Mouse (Mus musculus) forebrain, embryonic 15.5 days (tissue): Measurements from ENCODE around the gene 1700029H14Rik. TPM values are rescaled to one million over a fixed set of nuclear protein-coding genes. Genes with fewer than 3 reads are reported as not detected.
A peak's percentile ranks its signal among the peaks of the same experiment; 100 is the strongest.

Source experiments
- ATAC-seq: fragments of 200-750 bp; cut with Nextera tagmentation; replicated peaks from 2 replicates; pipeline ENCODE4 v1.8.0; 2017; ENCODE audit warnings: mild to moderate bottlenecking, moderate TSS enrichment, moderate library complexity
- H3K27ac ChIP-seq: fragments of 300-500 bp; sonication (generic); replicated peaks from 2 replicates; pipeline ENCODE4 v1.5.1; 2015; ENCODE audit warnings: mild to moderate bottlenecking, inconsistent platforms
- H3K27me3 ChIP-seq: fragments of 300-500 bp; sonication (generic); 2 replicates; pipeline ENCODE4 v1.6.1; 2015; ENCODE audit warnings: inconsistent platforms
- H3K36me3 ChIP-seq: fragments of 300-500 bp; sonication (generic); 2 replicates; pipeline ENCODE4 v1.6.1; 2015; ENCODE audit warnings: mild to moderate bottlenecking, inconsistent platforms
- H3K4me1 ChIP-seq: fragments of 300-500 bp; sonication (generic); 2 replicates; pipeline ENCODE4 v1.6.1; 2015; ENCODE audit warnings: inconsistent platforms
- H3K4me2 ChIP-seq: fragments of 300-500 bp; sonication (generic); replicated peaks from 2 replicates; pipeline ENCODE4 v1.6.1; 2015; ENCODE audit warnings: mild to moderate bottlenecking, inconsistent platforms
- H3K4me3 ChIP-seq: fragments of 300-500 bp; sonication (generic); 2 replicates; pipeline ENCODE4 v1.5.1; 2015; ENCODE audit warnings: mild to moderate bottlenecking, inconsistent platforms
- H3K9ac ChIP-seq: fragments of 300-500 bp; sonication (generic); replicated peaks from 2 replicates; pipeline ENCODE4 v1.6.1; 2015; ENCODE audit warnings: mild to moderate bottlenecking, inconsistent platforms
- H3K9me3 ChIP-seq: fragments of 300-500 bp; sonication (generic); 2 replicates; pipeline ENCODE4 v1.6.1; 2016; ENCODE audit warnings: inconsistent platforms
- whole genome bisulfite sequencing: fragments of 180-500 bp; shearing (Covaris S2); methylation state at CpG from one replicate; pipeline ENCODE4 v1.1.7; 2015; ENCODE audit warnings: mixed read lengths; 5-methylcytosine and 5-hydroxymethylcytosine counted together
- polyA plus RNA-seq: library from polyadenylated mRNA; unstranded; fragments of >200 nt; fragmentation: Nextera tagmentation; extraction: Ambion mirVana; gene quantifications from 2 replicates; pipeline ENCODE4 v1.2.1, GENCODE M21; 2015

Gene 1700029H14Rik
- polyA plus RNA-seq, 1 experiment from 2014 or later, result not detected

DNA sequence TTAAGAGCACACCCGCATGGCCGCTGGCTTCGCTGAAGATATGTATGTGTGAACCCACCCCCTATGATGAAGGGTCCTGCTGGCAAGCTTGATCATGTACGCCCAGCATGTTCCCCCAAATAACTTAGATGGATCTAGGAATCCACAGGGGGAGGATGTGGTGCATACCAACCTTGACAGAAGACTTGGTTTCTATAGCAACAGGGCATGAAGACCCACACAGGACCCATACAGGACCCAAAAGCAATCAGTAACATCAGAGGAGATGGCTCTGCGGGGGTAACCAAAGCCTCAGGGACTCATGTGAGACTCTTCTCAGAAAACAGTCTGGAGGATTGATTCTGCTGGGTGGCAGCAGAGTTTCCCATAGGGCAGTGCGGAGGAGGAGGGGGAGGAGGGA is 29.0 kb upstream of the 1700029H14Rik start:
- no peaks in the 10 kb centered on the region for H3K27me3 ChIP-seq
- H3K4me3 ChIP-seq, result no peak overlapping the region
- H3K9ac ChIP-seq, result no peak overlapping the region
- 71% methylated on average over 6 of the region's 6 CpGs for WGBS
- H3K4me2 ChIP-seq, result no peak overlapping the region
- no peak for ATAC-seq
- H3K9me3 ChIP-seq, result no peaks in the 10 kb centered on the region
- H3K4me1 ChIP-seq, result no peaks in the 10 kb centered on the region
- H3K27ac ChIP-seq, result no peak overlapping the region
- H3K36me3 ChIP-seq, result no peaks in the 10 kb centered on the region

- Histone ChIP-seq H3K9me3 (no peaks in the 10 kb centered on the region), H3K4me2 (no peak overlapping the region), H3K27me3 (no peaks in the 10 kb centered on the region), H3K4me3 (no peak overlapping the region), H3K4me1 (no peaks in the 10 kb centered on the region), H3K9ac (no peak overlapping the region), H3K27ac (no peak overlapping the region), H3K36me3 (peaks cover 8% of the 10 kb centered on the region; the same call in 1 of the 2 replicates)
- ATAC-seq, result no peak
- 92% methylated on average over 6 of the region's 6 CpGs for WGBS
Measured at GRCm38 (mm10) chr8:13589071-13589470, 26.8 kb upstream of the 1700029H14Rik start.

- H3K4me1 ChIP-seq, result no peaks in the 10 kb centered on the region
- H3K27me3 ChIP-seq, result no peaks in the 10 kb centered on the region
- ATAC-seq, result no peak
- whole genome bisulfite sequencing, result 85% methylated on average over 8 of the region's 8 CpGs
- H3K4me2 ChIP-seq, result no peak overlapping the region
- H3K9ac ChIP-seq, result no peak overlapping the region
- no peak overlapping the region for H3K27ac ChIP-seq
- H3K36me3 ChIP-seq, result peaks cover 21% of the 10 kb centered on the region
- no peak overlapping the region for H3K4me3 ChIP-seq
- H3K9me3 ChIP-seq, result no peaks in the 10 kb centered on the region
Measured at GRCm38 (mm10) chr8:13584652-13585051, 22.4 kb upstream of the 1700029H14Rik start.

DNA sequence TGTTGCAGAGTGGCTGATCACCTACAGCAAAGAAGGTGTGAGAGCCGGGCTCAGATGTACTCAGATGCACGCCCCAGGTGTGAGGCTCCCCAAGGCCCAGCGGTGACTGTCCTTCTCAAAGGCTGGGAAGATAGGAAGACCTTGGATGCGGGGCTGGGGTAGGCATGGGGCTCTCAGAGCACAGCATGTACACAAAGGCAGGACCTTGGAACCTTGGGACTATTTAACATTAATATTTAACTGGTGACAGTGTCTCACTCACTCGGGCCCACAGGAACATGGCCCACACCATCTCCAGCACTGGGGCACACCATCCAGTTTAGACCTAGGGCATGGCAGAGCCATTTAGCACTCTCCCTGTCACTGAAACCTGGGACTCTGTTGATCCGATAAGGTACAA is 15.6 kb upstream of the 1700029H14Rik start:
- no peak for ATAC-seq
- Histone ChIP-seq H3K27me3 (no peaks in the 10 kb centered on the region), H3K27ac (no peak overlapping the region), H3K4me2 (no peak overlapping the region), H3K4me3 (no peak overlapping the region), H3K9ac (no peak overlapping the region), H3K9me3 (no peaks in the 10 kb centered on the region), H3K36me3 (peaks cover 17% of the 10 kb centered on the region), H3K4me1 (no peaks in the 10 kb centered on the region)
- WGBS, result 92% methylated on average over 6 of the region's 6 CpGs

GRCm38 (mm10) chr8:13571999-13572398 is 9.7 kb upstream of the 1700029H14Rik start:
- WGBS, result 92% methylated on average over 11 of the region's 11 CpGs
- no peak overlapping the region for H3K4me2 ChIP-seq
- no peak for ATAC-seq
- H3K27ac ChIP-seq, result no peak overlapping the region
- no peaks in the 10 kb centered on the region for H3K4me1 ChIP-seq
- H3K27me3 ChIP-seq, result no peaks in the 10 kb centered on the region
- H3K4me3 ChIP-seq, result no peak overlapping the region
- 0 out of 2 replicates have a peak, but pooled peaks cover 6% of the 10 kb centered on the region for H3K36me3 ChIP-seq
- no peaks in the 10 kb centered on the region for H3K9me3 ChIP-seq
- H3K9ac ChIP-seq, result no peak overlapping the region

DNA sequence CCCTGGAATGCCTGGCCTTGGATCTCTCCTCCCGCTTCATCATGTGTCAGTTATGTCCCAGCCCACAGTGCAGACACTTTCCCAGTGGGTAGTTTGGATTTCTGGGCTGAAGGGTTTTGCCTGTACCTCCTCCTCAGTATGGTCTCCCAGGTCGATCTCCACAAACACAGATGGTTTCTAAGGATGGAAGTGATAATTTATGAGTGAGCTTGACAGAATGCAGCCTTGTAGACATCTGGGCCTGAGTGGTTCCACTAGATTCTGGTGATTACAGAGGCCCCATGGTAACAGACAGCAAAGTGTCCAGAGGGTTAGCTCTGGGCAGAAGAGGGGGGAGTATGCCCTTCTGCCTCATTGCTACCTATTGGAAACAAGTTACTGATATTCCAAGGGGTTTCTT is 4.7 kb downstream of the 1700029H14Rik start:
- Histone ChIP-seq H3K4me1 (no peaks in the 10 kb centered on the region), H3K4me3 (no peak overlapping the region), H3K9ac (no peak overlapping the region), H3K9me3 (no peaks in the 10 kb centered on the region), H3K27ac (no peak overlapping the region), H3K4me2 (no peak overlapping the region), H3K27me3 (no peaks in the 10 kb centered on the region), H3K36me3 (no peaks in the 10 kb centered on the region)
- 76% methylated on average over 2 of the region's 2 CpGs for WGBS
- ATAC-seq, result no peak

DNA sequence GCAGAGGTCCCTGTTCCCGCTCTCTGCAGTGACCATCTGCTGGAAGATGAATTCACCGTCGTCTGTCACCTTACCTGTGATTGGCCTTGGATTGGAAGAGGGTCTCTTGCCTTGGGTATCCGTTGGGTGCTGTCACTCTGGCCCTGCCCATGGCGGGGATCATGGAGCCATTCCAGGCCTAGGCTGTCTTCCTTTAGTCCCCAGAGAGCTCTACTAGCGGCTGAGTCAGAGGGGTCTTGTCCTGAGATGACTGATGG is 10.8 kb downstream of the 1700029H14Rik start:
- no peaks in the 10 kb centered on the region for H3K27me3 ChIP-seq
- H3K4me2 ChIP-seq, result no peak overlapping the region
- H3K36me3 ChIP-seq, result no peaks in the 10 kb centered on the region
- ATAC-seq, result no peak
- WGBS, result 93% methylated on average over 6 of the region's 6 CpGs
- H3K9ac ChIP-seq, result no peak overlapping the region
- no peak overlapping the region for H3K27ac ChIP-seq
- H3K4me3 ChIP-seq, result no peak overlapping the region
- no peaks in the 10 kb centered on the region; the same call in 1 of the 2 replicates for H3K4me1 ChIP-seq
- no peaks in the 10 kb centered on the region for H3K9me3 ChIP-seq

- no peak overlapping the region for H3K27ac ChIP-seq
Measured at GRCm38 (mm10) chr8:13550718-13551573, 11.3 kb downstream of the 1700029H14Rik start.

DNA sequence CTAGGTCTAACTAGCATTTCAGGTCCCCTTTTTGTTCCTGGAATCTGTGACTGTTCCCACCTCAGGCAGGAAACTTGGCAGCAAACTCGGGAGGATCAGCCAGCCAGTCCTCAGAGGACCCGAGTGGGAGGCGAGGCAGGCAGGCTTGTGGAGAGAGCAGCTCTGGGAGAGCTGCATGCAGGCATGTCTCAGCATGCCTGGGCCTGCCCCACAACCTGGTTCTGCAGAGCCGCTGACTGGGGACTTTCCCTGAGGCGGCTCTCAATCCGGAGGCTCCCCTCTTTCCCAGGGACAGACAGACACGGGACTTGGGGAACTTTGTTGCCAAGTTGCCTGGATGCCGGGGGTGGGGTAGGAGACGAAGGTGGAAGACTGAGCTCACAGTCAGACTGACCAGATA is 13.4 kb downstream of the 1700029H14Rik start:
- H3K9ac ChIP-seq, result no peak overlapping the region
- H3K4me3 ChIP-seq, result no peak overlapping the region
- no peak for ATAC-seq
- no peak overlapping the region for H3K4me2 ChIP-seq
- H3K4me1 ChIP-seq, result no peaks in the 10 kb centered on the region; the same call in 1 of the 2 replicates
- no peaks in the 10 kb centered on the region for H3K36me3 ChIP-seq
- no peak overlapping the region for H3K27ac ChIP-seq
- H3K27me3 ChIP-seq, result no peaks in the 10 kb centered on the region
- WGBS, result 50% methylated on average over 9 of the region's 9 CpGs
- peaks cover 5% of the 10 kb centered on the region; the same call in 1 of the 2 replicates for H3K9me3 ChIP-seq

More at GRCm38 (mm10) chr8:13550718-13551573, 11.3 kb downstream of the 1700029H14Rik start:
- 53% methylated on average over 9 of the region's 9 CpGs for WGBS
- no peak overlapping the region for H3K4me2 ChIP-seq
- H3K4me3 ChIP-seq, result no peak overlapping the region
- H3K27me3 ChIP-seq, result no peaks in the 10 kb centered on the region
- ATAC-seq, result peak; percentile 92
- no peaks in the 10 kb centered on the region; the same call in 1 of the 2 replicates for H3K4me1 ChIP-seq
- H3K36me3 ChIP-seq, result no peaks in the 10 kb centered on the region
- no peak overlapping the region for H3K9ac ChIP-seq
- H3K9me3 ChIP-seq, result no peaks in the 10 kb centered on the region

DNA sequence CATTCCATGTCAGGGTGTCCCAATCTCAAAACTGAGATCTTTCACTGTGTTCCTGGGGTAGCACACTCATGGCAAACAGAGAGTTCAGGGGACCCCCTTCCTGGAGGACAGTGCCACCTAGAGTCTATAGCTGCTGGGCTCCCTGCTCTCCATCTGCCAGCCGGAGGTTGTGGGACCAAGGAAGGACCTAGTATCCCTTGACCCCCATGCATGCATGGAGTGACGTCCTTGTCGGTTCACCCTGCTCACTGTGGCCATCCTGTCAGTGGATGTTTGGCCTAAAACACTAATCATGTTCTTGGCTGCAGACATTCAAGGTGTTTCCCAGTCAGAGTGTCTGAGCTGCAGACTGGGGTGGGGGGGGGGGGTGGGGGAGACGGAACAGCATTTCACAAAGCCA is 14.0 kb downstream of the 1700029H14Rik start:
- Histone ChIP-seq H3K9ac (no peak overlapping the region), H3K36me3 (no peaks in the 10 kb centered on the region), H3K9me3 (peaks cover 5% of the 10 kb centered on the region; the same call in 1 of the 2 replicates), H3K4me2 (no peak overlapping the region), H3K4me1 (no peaks in the 10 kb centered on the region; the same call in 1 of the 2 replicates), H3K4me3 (no peak overlapping the region), H3K27ac (no peak overlapping the region), H3K27me3 (no peaks in the 10 kb centered on the region)
- no peak for ATAC-seq
- 57% methylated on average over 4 of the region's 4 CpGs for WGBS

DNA sequence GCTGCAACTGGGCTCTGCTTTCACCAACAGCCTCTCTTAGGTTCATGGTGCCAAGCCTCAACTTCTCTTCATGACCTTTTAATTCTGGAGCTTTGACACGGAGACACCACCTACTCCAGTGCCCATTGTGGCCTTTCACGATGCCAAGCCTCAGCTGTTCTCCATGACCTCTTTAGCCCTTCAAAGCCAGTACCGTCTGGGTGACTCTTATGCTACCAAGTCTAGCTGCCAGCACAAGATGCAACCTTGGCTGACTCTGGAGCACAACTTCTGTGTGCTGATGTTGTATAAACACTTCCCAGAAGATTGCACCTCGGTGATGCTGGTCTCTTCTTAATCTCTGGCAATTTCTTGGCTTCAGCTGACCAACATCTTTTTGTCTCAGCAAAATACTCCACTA is 15.8 kb downstream of the 1700029H14Rik start:
- Histone ChIP-seq H3K27ac (no peak overlapping the region), H3K9me3 (peaks cover 5% of the 10 kb centered on the region; the same call in 1 of the 2 replicates), H3K36me3 (no peaks in the 10 kb centered on the region), H3K4me3 (no peak overlapping the region), H3K4me2 (no peak overlapping the region), H3K27me3 (no peaks in the 10 kb centered on the region), H3K4me1 (no peaks in the 10 kb centered on the region; the same call in 1 of the 2 replicates), H3K9ac (no peak overlapping the region)
- no peak for ATAC-seq
- WGBS, result 86% methylated on average over 4 of the region's 4 CpGs

DNA sequence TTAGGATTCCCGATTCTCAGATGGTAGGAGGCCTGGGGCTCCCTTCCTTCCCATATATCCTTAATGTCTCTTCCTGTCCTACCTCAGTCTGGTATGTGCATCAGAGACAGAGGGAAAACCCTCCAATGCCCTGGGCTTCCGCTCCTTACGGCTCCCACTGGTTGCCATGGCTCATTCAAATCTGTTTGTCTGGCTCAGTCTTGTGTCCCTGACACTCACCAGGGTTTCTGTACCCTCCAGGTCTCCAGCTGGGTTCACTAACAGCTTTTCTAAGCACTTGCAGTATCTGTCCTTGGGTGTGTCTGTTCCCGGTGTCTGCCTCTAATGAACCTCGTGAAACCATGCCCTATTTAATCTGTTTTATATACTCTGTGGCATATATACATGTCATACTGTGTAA is 20.7 kb downstream of the 1700029H14Rik start:
- Histone ChIP-seq H3K9ac (no peak overlapping the region), H3K27me3 (no peaks in the 10 kb centered on the region), H3K27ac (no peak overlapping the region), H3K4me2 (no peak overlapping the region), H3K36me3 (no peaks in the 10 kb centered on the region), H3K9me3 (peaks cover 5% of the 10 kb centered on the region; the same call in 1 of the 2 replicates), H3K4me3 (no peak overlapping the region), H3K4me1 (no peaks in the 10 kb centered on the region; the same call in 1 of the 2 replicates)
- 64% methylated on average over 5 of the region's 5 CpGs for WGBS
- no peak for ATAC-seq
